In genomic region chr13:26119363-26119762, GRCm38 (mm10) we compare ENCODE assay signal across 16 mouse cellular contexts.
DNase-seq lines count a peak whose midpoint lies in the region; ATAC-seq and TF ChIP-seq lines count a peak whose summit lies in the region.
"Had no signal": no experiment of that assay in that cellular context is flagged by ENCODE, and none has a peak within 500 bp of the region (broad histone marks: within the 10 kb centered on the region; RNA-seq: fewer than 3 reads in every experiment).

No protein-coding gene starts in this region.

- H3K4me1 ChIP-seq in neural tube, embryonic 15.5 days, result 0 out of 2 replicates have a peak, but pooled peaks cover 2% of the 10 kb centered on the region
- H3K4me1 ChIP-seq in midbrain, embryonic 12.5 days, result peaks cover 6% of the 10 kb centered on the region
- H3K4me1 ChIP-seq in intestine, postnatal 0 days (replicated peaks; ENCODE audit: control insufficient read depth, insufficient read depth, low read length), result no peaks in the 10 kb centered on the region
- H3K4me1 ChIP-seq: embryonic facial prominence, embryonic 15.5 days; heart, embryonic 15.5 days had no signal

- TF ChIP-seq CTCF in intestine, postnatal 0 days (IDR thresholded peaks at IDR 0.05; ENCODE audit: low read depth), result no peak

- H3K36me3 ChIP-seq in neural tube, embryonic 15.5 days, result no peaks in the 10 kb centered on the region
- no peaks in the 10 kb centered on the region for H3K36me3 ChIP-seq in midbrain, embryonic 12.5 days
- H3K36me3 ChIP-seq in intestine, postnatal 0 days (ENCODE audit: control insufficient read depth, insufficient read depth), result no peaks in the 10 kb centered on the region
- H3K36me3 ChIP-seq: embryonic facial prominence, embryonic 15.5 days; heart, embryonic 15.5 days had no signal

- no peak overlapping the region for H3K27ac ChIP-seq in neural tube, embryonic 15.5 days (replicated peaks)
- H3K27ac ChIP-seq in midbrain, embryonic 12.5 days (replicated peaks), result peak overlapping the region; percentile 58
- H3K27ac ChIP-seq in intestine, postnatal 0 days (ENCODE audit: low read depth, low read length), result no peak overlapping the region
- H3K27ac ChIP-seq: embryonic facial prominence, embryonic 15.5 days; heart, embryonic 15.5 days had no signal

- no peak overlapping the region for H3K4me3 ChIP-seq in neural tube, embryonic 15.5 days (replicated peaks)
- H3K4me3 ChIP-seq in midbrain, embryonic 12.5 days, result no peak overlapping the region
- no peak overlapping the region for H3K4me3 ChIP-seq in intestine, postnatal 0 days (ENCODE audit: low read depth, low read length)
- H3K4me3 ChIP-seq: embryonic facial prominence, embryonic 15.5 days; heart, embryonic 15.5 days had no signal

- DNase-seq in neural tube, embryonic 10.5 days (ENCODE audit: extremely low spot score, low spot score), result peak; percentile 16
- DNase-seq in forelimb bud, embryonic 11.5 days (ENCODE audit: low read depth, low spot score), result peak; percentile 1
- peak; percentile 11 for DNase-seq in telencephalon, adult 2 months (ENCODE audit: low read depth, low spot score)
- no peak for DNase-seq in heart, adult 11 months
- DNase-seq: adrenal gland, adult 8-10 months; B cell, adult 2 months; cerebellum, adult 11 months; kidney, adult 8-10 months; layer of hippocampus, adult 9-11 months; spleen, adult 18-20 months had no signal

- ATAC-seq in neural tube, embryonic 15.5 days (ENCODE audit: low FRiP score), result no peak
- ATAC-seq in midbrain, embryonic 12.5 days (ENCODE audit: low FRiP score, low read depth), result peak; percentile 97
- ATAC-seq in activated CD4-positive, CD25-positive, alpha-beta regulatory T cell, adult 4 months, result no peak
- ATAC-seq in intestine, postnatal 0 days, result no peak

- no peaks in the 10 kb centered on the region for H3K9me3 ChIP-seq in neural tube, embryonic 15.5 days (replicated peaks)
- H3K9me3 ChIP-seq in midbrain, embryonic 12.5 days, result no peaks in the 10 kb centered on the region
- no peaks in the 10 kb centered on the region for H3K9me3 ChIP-seq in intestine, postnatal 0 days (ENCODE audit: control insufficient read depth)
- H3K9me3 ChIP-seq: embryonic facial prominence, embryonic 15.5 days; heart, embryonic 15.5 days had no signal

- H3K27me3 ChIP-seq in neural tube, embryonic 15.5 days (replicated peaks), result no peaks in the 10 kb centered on the region
- H3K27me3 ChIP-seq in midbrain, embryonic 12.5 days, result no peaks in the 10 kb centered on the region
- H3K27me3 ChIP-seq in intestine, postnatal 0 days (replicated peaks; ENCODE audit: control insufficient read depth, insufficient read depth, low read length), result no peaks in the 10 kb centered on the region
- H3K27me3 ChIP-seq: embryonic facial prominence, embryonic 15.5 days; heart, embryonic 15.5 days had no signal

- WGBS in neural tube, embryonic 15.5 days, result 13% methylated on average over 1 of the region's 1 CpGs
- WGBS in midbrain, embryonic 12.5 days, result 20% methylated on average over 1 of the region's 1 CpGs
- 74% methylated on average over 1 of the region's 1 CpGs for WGBS in intestine, postnatal 0 days

- no peak overlapping the region for H3K9ac ChIP-seq in neural tube, embryonic 15.5 days (replicated peaks)
- H3K9ac ChIP-seq in midbrain, embryonic 12.5 days (replicated peaks), result no peak overlapping the region
- H3K9ac ChIP-seq in intestine, postnatal 0 days (ENCODE audit: low read depth, low read length), result no peak overlapping the region
- H3K9ac ChIP-seq: embryonic facial prominence, embryonic 15.5 days; heart, embryonic 15.5 days had no signal

- H3K4me2 ChIP-seq in neural tube, embryonic 15.5 days, result no peak overlapping the region
- H3K4me2 ChIP-seq in midbrain, embryonic 12.5 days (replicated peaks), result no peak overlapping the region
- H3K4me2 ChIP-seq in intestine, postnatal 0 days (replicated peaks; ENCODE audit: low read depth), result no peak overlapping the region
- H3K4me2 ChIP-seq: embryonic facial prominence, embryonic 15.5 days; heart, embryonic 15.5 days had no signal
